Mouse (Mus musculus) testis, adult 2 months (tissue): Measurements from ENCODE around the gene 1700020L24Rik.

Source experiments
- CTCF ChIP-seq: fragments of 200-500 bp; IDR thresholded peaks from 2 replicates; pipeline ENCODE4 v1.5.1; 2012; ENCODE audit warnings: low read depth, mild to moderate bottlenecking, inconsistent platforms, low read length, moderate library complexity; ENCODE audit not compliant: control insufficient read depth, insufficient read depth, insufficient replicate concordance
- POLR2A ChIP-seq: fragments of 200-500 bp; IDR thresholded peaks from 2 replicates; pipeline ENCODE4 v1.6.1; 2012; ENCODE audit warnings: low read depth, mild to moderate bottlenecking, inconsistent platforms, low read length, moderate library complexity; ENCODE audit not compliant: control insufficient read depth

GRCm38 (mm10) chr11:83398724-83399123 is 38.8 kb upstream of the 1700020L24Rik start:
- no peak for TF ChIP-seq POLR2A
- TF ChIP-seq CTCF, result no peak
